Mouse (Mus musculus) brain, embryonic 14.5 days (tissue): ENCODE measurements around the gene Eno3. TPM values are rescaled to one million over a fixed set of nuclear protein-coding genes. Genes with fewer than 3 reads are reported as not detected.

Experiments
- DNase-seq: peaks from one replicate; pipeline ENCODE4 v3.0.0-alpha.2; 2011; ENCODE audit warnings: low read depth
- CTCF ChIP-seq: fragments of 200-500 bp; IDR thresholded peaks from 2 replicates; pipeline ENCODE4 v1.5.1; 2012; ENCODE audit warnings: inconsistent platforms, mild to moderate bottlenecking, moderate library complexity, borderline replicate concordance; ENCODE audit not compliant: insufficient read depth, insufficient read length; ENCODE audit errors: extremely low read depth
- POLR2A ChIP-seq: fragments of 200-500 bp; IDR thresholded peaks from 2 replicates; pipeline ENCODE4 v1.6.1; 2012; ENCODE audit warnings: mild to moderate bottlenecking, inconsistent platforms, borderline replicate concordance; ENCODE audit not compliant: poor library complexity, insufficient read depth, insufficient read length, severe bottlenecking; ENCODE audit errors: extremely low read depth
- polyA plus RNA-seq: library from polyadenylated mRNA; depleted of rRNA; stranded (reverse); fragments of >200 nt; gene quantifications from 2 replicates; pipeline ENCODE4 v1.2.3, GENCODE M21; 2012; rRNA removed

Eno3 gene
- polyA plus RNA-seq, 1 experiment, result 23.0 TPM

- peak; percentile 72 for DNase-seq
- no peak for TF ChIP-seq CTCF
- no peak for TF ChIP-seq POLR2A
Observed at GRCm38 (mm10) chr11:70686901-70687566, 30.0 kb downstream of the Eno3 start.

GRCm38 (mm10) chr11:70687601-70688199 is 30.7 kb downstream of the Eno3 start, which contains the start of gene Camta2:
TSS of gene Camta2 (minus strand) at chr11:70688105.
- DNase-seq, result peak; percentile 85
- peak; percentile 39 for TF ChIP-seq CTCF
- TF ChIP-seq POLR2A, result peak; percentile 51; the same call in 1 of the 2 replicates

DNA sequence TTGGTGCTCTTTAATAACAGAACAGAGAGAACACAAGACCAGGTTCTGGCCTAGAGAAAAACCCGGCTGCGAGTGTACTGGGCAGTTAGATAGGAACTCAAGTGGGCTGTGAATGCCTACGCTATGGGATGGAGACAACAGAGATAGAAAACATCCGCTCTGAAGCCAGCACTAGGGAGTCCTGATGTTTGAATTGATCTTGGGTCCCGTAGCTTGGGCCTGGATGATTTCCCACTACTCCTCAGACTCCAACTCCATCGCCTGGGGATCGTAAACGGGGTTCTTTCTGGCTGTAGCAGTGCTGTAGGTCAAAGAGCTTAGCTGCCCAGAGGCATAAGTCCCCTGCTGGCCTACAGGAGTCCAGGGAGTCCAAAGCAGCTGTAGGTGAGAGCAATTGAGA is 31.4 kb downstream of the Eno3 start:
- no peak for DNase-seq
- TF ChIP-seq POLR2A, result no peak
- TF ChIP-seq CTCF, result no peak

- peak; percentile 16 for DNase-seq
- no peak for TF ChIP-seq POLR2A
- TF ChIP-seq CTCF, result no peak
Observed at GRCm38 (mm10) chr11:70689578-70689977, 32.6 kb downstream of the Eno3 start.

DNA sequence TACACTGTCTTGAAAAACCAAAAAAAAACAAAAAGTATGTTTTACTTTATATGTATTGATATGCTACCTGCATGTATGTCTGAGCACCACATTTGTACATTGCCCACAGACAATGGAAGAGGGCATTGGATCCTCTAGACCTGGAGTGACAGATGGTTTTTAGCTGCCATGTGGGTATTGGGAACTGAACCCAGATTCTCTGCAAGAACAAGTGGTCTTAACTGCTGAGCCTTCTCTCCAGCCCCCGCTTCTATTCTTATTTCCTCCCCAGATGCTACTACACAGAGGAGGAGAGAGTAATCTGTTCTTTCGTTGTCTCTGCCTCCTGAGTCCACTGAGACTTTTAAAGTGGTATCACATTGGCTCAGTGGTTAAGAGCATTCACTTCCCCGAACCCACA is 36.5 kb downstream of the Eno3 start:
- TF ChIP-seq POLR2A, result no peak
- no peak for TF ChIP-seq CTCF
- no peak for DNase-seq

DNA sequence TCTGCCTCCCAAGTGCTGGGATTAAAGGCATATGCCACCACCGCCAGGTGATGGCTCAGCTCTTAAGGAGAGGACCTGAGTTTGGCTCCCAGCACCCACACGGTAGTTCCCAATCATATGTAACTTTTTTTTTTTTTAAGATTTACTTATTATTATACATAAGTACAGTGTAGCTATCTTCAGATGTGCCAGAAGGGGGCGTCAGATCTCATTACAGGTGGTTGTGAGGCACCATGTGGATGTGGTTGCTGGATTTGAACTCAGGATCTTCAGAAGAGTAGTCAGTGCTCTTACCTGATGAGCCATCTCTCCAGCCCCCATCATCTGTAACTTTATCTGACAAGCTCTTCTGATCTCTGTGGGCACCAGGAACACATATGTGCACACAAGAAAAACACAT is 40.4 kb downstream of the Eno3 start:
- no peak for TF ChIP-seq POLR2A
- TF ChIP-seq CTCF, result no peak
- no peak for DNase-seq

- no peak for DNase-seq
- TF ChIP-seq CTCF (no peak), POLR2A (no peak)
Observed at GRCm38 (mm10) chr11:70699051-70699450, 42.0 kb downstream of the Eno3 start.

DNA sequence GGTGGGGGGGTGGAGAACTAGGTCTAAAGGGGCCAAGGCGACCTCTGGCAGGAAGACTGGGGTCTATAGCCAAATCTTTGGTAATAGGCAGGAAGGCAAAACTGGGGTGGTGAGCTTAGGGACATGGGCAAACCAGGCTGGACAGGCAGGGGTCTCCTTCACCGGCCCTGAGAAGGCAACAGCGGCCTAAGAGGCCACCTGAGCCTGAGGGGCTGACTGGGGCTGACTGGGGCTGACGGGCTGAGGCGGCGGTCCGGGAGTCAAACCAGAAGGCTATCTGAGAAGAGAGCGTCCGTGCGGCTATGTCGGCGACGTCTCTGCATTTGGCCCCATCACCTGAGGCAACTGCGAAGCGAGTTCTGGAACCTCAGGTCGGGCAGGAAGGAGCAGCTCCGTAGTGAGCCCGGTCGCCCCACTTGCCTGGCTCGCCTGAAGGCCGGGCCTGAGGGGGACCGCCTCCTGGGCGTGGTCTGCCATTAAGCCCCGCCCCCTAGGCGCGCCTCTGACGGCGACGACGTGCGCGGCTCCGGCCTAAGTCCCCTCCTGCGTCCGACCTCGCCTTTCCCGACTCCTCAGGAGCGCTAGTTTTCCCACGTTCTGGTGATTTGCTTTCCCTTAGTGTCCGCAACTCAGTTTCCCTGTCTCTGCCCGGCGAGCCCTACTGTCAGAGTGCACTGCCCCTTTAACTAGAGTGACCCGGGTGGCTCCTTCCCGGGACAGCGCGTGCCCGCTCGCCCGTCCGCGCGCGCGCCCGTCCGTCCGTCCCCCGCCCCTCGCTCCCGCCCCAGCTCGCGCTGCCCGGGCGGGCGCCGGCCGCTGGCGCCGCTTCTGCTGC is 42.9 kb downstream of the Eno3 start, which contains the start of the genes Inca1 and Kif1c:
Gene Inca1, minus strand, starts transcription at position 434 of the 835 bp plus-strand sequence.
Gene Kif1c, plus strand, starts transcription at position 827 of the 835 bp plus-strand sequence.
- DNase-seq, result peak; percentile 98
- TF ChIP-seq POLR2A (peak; percentile 73; the same call in 1 of the 2 replicates), CTCF (no peak)

DNA sequence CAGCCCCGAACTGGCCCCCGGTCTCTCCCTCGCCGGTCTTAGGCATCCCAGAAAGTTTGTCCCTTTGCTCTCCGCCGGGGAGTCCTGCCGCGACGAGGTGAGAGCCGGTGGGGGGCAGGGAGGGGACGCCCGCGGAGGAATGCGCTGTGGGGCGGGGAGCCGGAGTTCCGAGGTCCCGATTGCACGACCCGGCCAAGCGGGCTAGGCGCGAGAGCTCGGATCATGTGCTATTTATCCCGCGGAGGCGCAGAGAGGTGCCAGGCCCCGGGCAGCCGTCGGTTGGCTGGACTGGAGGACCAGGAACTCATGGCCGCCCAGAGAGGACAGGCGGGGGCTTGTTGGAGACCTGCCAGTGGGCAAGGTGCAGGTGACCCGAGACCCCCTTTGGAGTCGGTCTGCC is 43.6 kb downstream of the Eno3 start:
- DNase-seq, result peak; percentile 37
- TF ChIP-seq POLR2A (no peak), CTCF (no peak)

DNA sequence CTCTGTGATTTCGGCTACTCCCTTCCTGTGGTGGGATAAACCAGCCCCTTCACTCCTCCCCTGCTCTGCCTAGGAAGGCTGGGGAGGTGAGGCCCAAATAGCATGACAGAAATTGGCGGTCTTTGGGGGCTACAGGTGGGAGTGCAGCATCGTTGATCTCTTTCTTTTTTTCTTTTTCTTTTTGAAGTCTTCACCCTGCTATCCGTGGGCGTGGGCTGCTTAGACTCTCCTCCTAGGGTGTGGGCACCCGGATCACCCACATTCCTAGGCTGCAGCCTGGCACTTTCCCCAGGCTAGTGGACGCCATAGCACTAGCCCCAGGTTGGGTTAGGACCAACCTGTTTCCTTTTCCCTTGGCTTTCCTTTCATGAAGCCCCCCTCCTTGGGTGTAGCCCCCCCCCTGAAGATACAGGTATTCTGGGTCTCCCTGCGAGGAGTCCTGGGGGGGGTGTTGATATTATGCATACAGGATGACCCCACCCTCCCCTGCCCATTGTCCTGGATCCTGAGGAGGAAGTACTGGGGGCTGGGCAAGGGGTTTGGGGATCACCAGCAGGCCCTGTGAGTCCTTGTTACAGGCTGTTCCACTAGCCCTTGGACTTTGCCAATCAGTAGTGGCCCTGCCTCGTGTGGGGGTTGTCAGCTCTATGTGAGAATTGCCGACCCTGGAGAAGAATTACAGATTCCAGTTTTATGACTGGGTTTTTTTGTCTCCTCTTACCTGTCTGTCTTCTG is 44.4 kb downstream of the Eno3 start:
- no peak for DNase-seq
- TF ChIP-seq POLR2A (no peak), CTCF (no peak)

- no peak for TF ChIP-seq CTCF
- TF ChIP-seq POLR2A, result no peak
- DNase-seq, result no peak
Observed at GRCm38 (mm10) chr11:70701984-70702733, 45.2 kb downstream of the Eno3 start.

- TF ChIP-seq POLR2A (no peak), CTCF (no peak)
- no peak for DNase-seq
Observed at GRCm38 (mm10) chr11:70702781-70703180, 45.8 kb downstream of the Eno3 start.

GRCm38 (mm10) chr11:70706127-70706526 is 49.1 kb downstream of the Eno3 start:
- no peak for TF ChIP-seq POLR2A
- TF ChIP-seq CTCF, result no peak
- no peak for DNase-seq

- no peak for TF ChIP-seq POLR2A
- no peak for DNase-seq
Observed at GRCm38 (mm10) chr11:70711026-70711425, 54.0 kb downstream of the Eno3 start.

Other genes with a start within 250 kb of the Eno3 start
- 31.2 and 34.2 TPM in 2 replicates for gene Pelp1, start 247.2 kb upstream of the Eno3 start, polyA plus RNA-seq
- gene Arrb2, start 224.6 kb upstream of the Eno3 start, polyA plus RNA-seq, result 68.7 and 86.1 TPM in 2 replicates
- gene Med11, start 205.3 kb upstream of the Eno3 start, polyA plus RNA-seq, result 28.1 and 31.8 TPM in 2 replicates
- gene Zmynd15, start 197.8 kb upstream of the Eno3 start, polyA plus RNA-seq, result 0.93 and 1.4 TPM in 2 replicates
- 3.1 and 3.5 TPM in 2 replicates for gene Cxcl16, start 197.2 kb upstream of the Eno3 start, polyA plus RNA-seq
- 1.6 and 2.3 TPM in 2 replicates for gene Tm4sf5, start 152.0 kb upstream of the Eno3 start, polyA plus RNA-seq
- 0.14 and 0.15 TPM in 2 replicates for gene Vmo1, start 142.6 kb upstream of the Eno3 start, polyA plus RNA-seq
- 0.09 TPM in 1 of 2 replicates, not detected in the other for gene Gltpd2, start 138.0 kb upstream of the Eno3 start, polyA plus RNA-seq
- gene Psmb6, start 131.8 kb upstream of the Eno3 start, polyA plus RNA-seq, result 405 and 560 TPM in 2 replicates
- gene Gm40193, start 124.3 kb upstream of the Eno3 start, polyA plus RNA-seq, result not detected in 2 replicates
- 18.9 and 19.9 TPM in 2 replicates for gene Pld2, start 117.1 kb upstream of the Eno3 start, polyA plus RNA-seq
- gene Mink1, start 94.3 kb upstream of the Eno3 start, polyA plus RNA-seq, result 94.3 and 99.5 TPM in 2 replicates
- gene 4930544D05Rik, start 41.4 kb upstream of the Eno3 start, polyA plus RNA-seq, result not detected in 2 replicates
- 0.16 TPM in 1 of 2 replicates, not detected in the other for gene Chrne, start 38.0 kb upstream of the Eno3 start, polyA plus RNA-seq
- 0.06 and 0.30 TPM in 2 replicates for gene Gp1ba, start 18.1 kb upstream of the Eno3 start, polyA plus RNA-seq
- gene Rnf167, start 10.0 kb upstream of the Eno3 start, polyA plus RNA-seq, result 91.1 and 127 TPM in 2 replicates
- gene Slc25a11, start 9.7 kb upstream of the Eno3 start, polyA plus RNA-seq, result 129 and 149 TPM in 2 replicates
- gene Pfn1, start 2.6 kb upstream of the Eno3 start, polyA plus RNA-seq, result 419 and 479 TPM in 2 replicates
- 56.3 and 76.0 TPM in 2 replicates for gene Spag7, start 12.2 kb downstream of the Eno3 start, polyA plus RNA-seq
- gene Camta2, start 30.9 kb downstream of the Eno3 start, polyA plus RNA-seq, result 17.7 and 25.2 TPM in 2 replicates
- gene Inca1, start 43.0 kb downstream of the Eno3 start, polyA plus RNA-seq, result 0.61 and 0.72 TPM in 2 replicates
- 15.7 and 23.0 TPM in 2 replicates for gene Kif1c, start 43.3 kb downstream of the Eno3 start, polyA plus RNA-seq
- gene Zfp3, start 107.0 kb downstream of the Eno3 start, polyA plus RNA-seq, result 5.8 and 7.7 TPM in 2 replicates
- not detected in 2 replicates for gene Scimp, start 155.4 kb downstream of the Eno3 start, polyA plus RNA-seq
- gene Rabep1, start 187.6 kb downstream of the Eno3 start, polyA plus RNA-seq, result 20.3 and 33.9 TPM in 2 replicates